Mouse (Mus musculus): Measurements from ENCODE around the gene Padi1. TPM values are rescaled to one million over a fixed set of nuclear protein-coding genes. Genes with fewer than 3 reads are reported as not detected.

Padi1 gene
- polyA plus RNA-seq, 1 experiment from 2014 or later, result 0.20 TPM

GRCm38 (mm10) chr4:140815996-140816917 is 29.3 kb downstream of the Padi1 start:
- DNase-seq (ENCODE audit: low spot score) (peak; percentile 41), ATAC-seq (peak; percentile 29; the same call in 1 of the 2 replicates)
- H3K4me2 ChIP-seq (replicated peaks; ENCODE audit: low read depth, low read length), result no peak overlapping the region
- WGBS, result 22% methylated on average over 10 of the region's 10 CpGs
- TF ChIP-seq EP300 (IDR thresholded peaks at IDR 0.05), result no peak
- TF ChIP-seq CTCF (IDR thresholded peaks at IDR 0.05), result no peak
- no peaks in the 10 kb centered on the region for H3K4me1 ChIP-seq (ENCODE audit: insufficient read depth, low read depth, low read length)
- no peak overlapping the region for H3K27ac ChIP-seq (ENCODE audit: low read length)
- no peaks in the 10 kb centered on the region for H3K36me3 ChIP-seq (ENCODE audit: insufficient read depth, low read length)
- no peaks in the 10 kb centered on the region for H3K27me3 ChIP-seq (replicated peaks; ENCODE audit: insufficient read depth, low read length)
- H3K9me3 ChIP-seq (ENCODE audit: low read length), result no peaks in the 10 kb centered on the region
- no peak overlapping the region for H3K4me3 ChIP-seq (ENCODE audit: low read depth, low read length)
- H3K9ac ChIP-seq (replicated peaks; ENCODE audit: low read depth), result no peak overlapping the region

DNA sequence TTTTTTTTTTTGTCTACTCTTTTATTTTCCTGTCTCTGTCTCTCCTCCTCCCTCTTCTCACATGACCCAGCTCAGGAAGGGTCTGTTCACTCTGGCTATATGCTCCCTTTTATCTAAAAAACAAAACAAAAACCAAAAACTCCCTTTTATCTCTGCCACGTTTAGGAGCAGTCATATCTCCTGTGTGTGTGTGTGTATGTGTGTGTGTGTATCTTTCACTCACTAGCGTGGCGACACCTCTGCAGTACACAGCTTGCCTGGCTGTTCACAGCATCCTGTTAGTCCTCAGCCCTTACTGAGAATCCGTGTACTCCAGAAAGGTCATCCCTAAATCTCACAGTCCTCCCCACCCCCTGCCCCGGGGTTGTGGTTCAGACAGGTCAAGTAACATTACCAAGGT is 30.1 kb downstream of the Padi1 start:
- Histone ChIP-seq H3K4me1 (ENCODE audit: insufficient read depth, low read depth, low read length) (no peaks in the 10 kb centered on the region), H3K36me3 (ENCODE audit: insufficient read depth, low read length) (no peaks in the 10 kb centered on the region), H3K4me3 (ENCODE audit: low read depth, low read length) (no peak overlapping the region), H3K27ac (ENCODE audit: low read length) (no peak overlapping the region), H3K27me3 (replicated peaks; ENCODE audit: insufficient read depth, low read length) (no peaks in the 10 kb centered on the region), H3K4me2 (replicated peaks; ENCODE audit: low read depth, low read length) (no peak overlapping the region), H3K9ac (replicated peaks; ENCODE audit: low read depth) (no peak overlapping the region), H3K9me3 (ENCODE audit: low read length) (no peaks in the 10 kb centered on the region)
- WGBS, result 49% methylated on average over 5 of the region's 5 CpGs
- DNase-seq (ENCODE audit: low spot score) (no peak), ATAC-seq (no peak)
- no peak for TF ChIP-seq EP300 (IDR thresholded peaks at IDR 0.05)

- Histone ChIP-seq H3K9ac (replicated peaks; ENCODE audit: low read depth) (peak overlapping the region; percentile 26; the same call in 1 of the 2 replicates), H3K4me2 (replicated peaks; ENCODE audit: low read depth, low read length) (peak overlapping the region; percentile 76), H3K36me3 (ENCODE audit: insufficient read depth, low read length) (no peaks in the 10 kb centered on the region), H3K27ac (ENCODE audit: low read length) (peak overlapping the region; percentile 71; the same call in 1 of the 2 replicates), H3K27me3 (replicated peaks; ENCODE audit: insufficient read depth, low read length) (no peaks in the 10 kb centered on the region), H3K9me3 (ENCODE audit: low read length) (no peaks in the 10 kb centered on the region), H3K4me1 (ENCODE audit: insufficient read depth, low read depth, low read length) (no peaks in the 10 kb centered on the region), H3K4me3 (ENCODE audit: low read depth, low read length) (peak overlapping the region; percentile 43)
- 25% methylated on average over 36 of the region's 36 CpGs for WGBS
- ATAC-seq (peak; percentile 86), DNase-seq (ENCODE audit: low spot score) (peak; percentile 70)
- TF ChIP-seq EP300 (IDR thresholded peaks at IDR 0.05) (no peak), CTCF (IDR thresholded peaks at IDR 0.05) (peak; percentile 63)
These were observed 31.0 kb downstream of the Padi1 start for GRCm38 (mm10) chr4:140814241-140815225.

GRCm38 (mm10) chr4:140813358-140814185 is 32.0 kb downstream of the Padi1 start:
- peak overlapping the region; percentile 76 for H3K4me2 ChIP-seq (replicated peaks; ENCODE audit: low read depth, low read length)
- H3K27ac ChIP-seq (ENCODE audit: low read length), result no peak overlapping the region
- peak overlapping the region; percentile 43 for H3K4me3 ChIP-seq (ENCODE audit: low read depth, low read length)
- no peaks in the 10 kb centered on the region for H3K9me3 ChIP-seq (ENCODE audit: low read length)
- H3K27me3 ChIP-seq (replicated peaks; ENCODE audit: insufficient read depth, low read length), result no peaks in the 10 kb centered on the region
- WGBS, result 31% methylated on average over 13 of the region's 13 CpGs
- TF ChIP-seq CTCF (IDR thresholded peaks at IDR 0.05) (no peak), EP300 (IDR thresholded peaks at IDR 0.05) (no peak)
- no peak for DNase-seq (ENCODE audit: low spot score)
- no peak for ATAC-seq
- H3K9ac ChIP-seq (replicated peaks; ENCODE audit: low read depth), result no peak overlapping the region
- no peaks in the 10 kb centered on the region for H3K36me3 ChIP-seq (ENCODE audit: insufficient read depth, low read length)
- no peaks in the 10 kb centered on the region for H3K4me1 ChIP-seq (ENCODE audit: insufficient read depth, low read depth, low read length)

DNA sequence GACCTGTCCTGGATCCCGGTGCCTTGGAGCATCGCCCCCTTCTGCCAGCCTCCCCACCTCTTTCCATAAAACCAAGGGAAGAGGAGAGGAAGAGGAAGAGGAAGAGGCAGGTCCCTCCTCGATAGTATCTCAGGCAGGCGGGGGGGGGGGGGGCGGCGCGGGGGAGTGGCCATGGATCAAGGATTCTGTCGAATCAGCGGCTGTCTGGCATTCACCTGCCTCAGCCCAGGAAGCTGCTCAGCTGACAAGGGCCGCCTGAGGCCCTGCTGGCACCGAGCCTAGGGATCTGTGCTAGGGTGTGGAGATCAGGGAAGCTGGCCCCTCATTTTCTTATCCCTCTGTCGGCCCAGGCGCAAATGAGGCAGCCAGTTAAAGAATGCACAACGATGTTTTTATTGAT is 33.0 kb downstream of the Padi1 start:
- Histone ChIP-seq H3K27me3 (replicated peaks; ENCODE audit: insufficient read depth, low read length) (no peaks in the 10 kb centered on the region), H3K36me3 (ENCODE audit: insufficient read depth, low read length) (no peaks in the 10 kb centered on the region), H3K27ac (ENCODE audit: low read length) (no peak overlapping the region), H3K4me3 (ENCODE audit: low read depth, low read length) (no peak overlapping the region), H3K4me2 (replicated peaks; ENCODE audit: low read depth, low read length) (no peak overlapping the region), H3K4me1 (ENCODE audit: insufficient read depth, low read depth, low read length) (no peaks in the 10 kb centered on the region), H3K9me3 (ENCODE audit: low read length) (no peaks in the 10 kb centered on the region), H3K9ac (replicated peaks; ENCODE audit: low read depth) (no peak overlapping the region)
- DNase-seq (ENCODE audit: low spot score) (no peak), ATAC-seq (no peak)
- TF ChIP-seq EP300 (IDR thresholded peaks at IDR 0.05) (no peak), CTCF (IDR thresholded peaks at IDR 0.05) (no peak)
- 34% methylated on average over 7 of the region's 14 CpGs for WGBS
